8 mouse cellular contexts compared by ENCODE assay signal in genomic region chr19:9981621-9982020, GRCm38 (mm10). TPM values are rescaled to one million over a fixed set of nuclear protein-coding genes. Genes with fewer than 3 reads are reported as not detected.
A peak's percentile ranks its signal among the peaks of the same experiment; 100 is the strongest.
DNase-seq lines count a peak whose midpoint lies in the region; ATAC-seq and TF ChIP-seq lines count a peak whose summit lies in the region.

No protein-coding gene starts in this region.

- no peak for TF ChIP-seq CTCF in E14TG2a.4 (conservative IDR thresholded peaks at IDR 0.05; ENCODE audit: low read length)

- H3K36me3 ChIP-seq in heart, embryonic 12.5 days, result peaks cover 26% of the 10 kb centered on the region
- H3K36me3 ChIP-seq in E14TG2a.4 (ENCODE audit: insufficient read depth, low read length), result peaks cover 32% of the 10 kb centered on the region
- H3K36me3 ChIP-seq in forebrain, embryonic 15.5 days, result peaks cover 20% of the 10 kb centered on the region
- peaks cover 30% of the 10 kb centered on the region for H3K36me3 ChIP-seq in liver, embryonic 16.5 days (ENCODE audit: control insufficient read depth, insufficient read depth)

- no peak for ATAC-seq in heart, embryonic 12.5 days (ENCODE audit: insufficient number of reproducible peaks, low FRiP score)
- no peak for ATAC-seq in forebrain, embryonic 15.5 days (replicated peaks)
- no peak for ATAC-seq in liver, embryonic 16.5 days (ENCODE audit: low read depth)

- H3K27me3 ChIP-seq in heart, embryonic 12.5 days (replicated peaks), result no peaks in the 10 kb centered on the region
- no peaks in the 10 kb centered on the region for H3K27me3 ChIP-seq in E14TG2a.4 (ENCODE audit: insufficient read depth, low read length)
- no peaks in the 10 kb centered on the region for H3K27me3 ChIP-seq in forebrain, embryonic 15.5 days
- H3K27me3 ChIP-seq in liver, embryonic 16.5 days (ENCODE audit: control insufficient read depth, insufficient read depth, low read depth, low read length), result no peaks in the 10 kb centered on the region

- H3K4me3 ChIP-seq in heart, embryonic 12.5 days, result peak overlapping the region; percentile 93
- peak overlapping the region; percentile 99 for H3K4me3 ChIP-seq in E14TG2a.4 (replicated peaks; ENCODE audit: low read length)
- peak overlapping the region; percentile 63 for H3K4me3 ChIP-seq in forebrain, embryonic 15.5 days
- H3K4me3 ChIP-seq in liver, embryonic 16.5 days (ENCODE audit: low read depth, low read length), result peak overlapping the region; percentile 79

- H3K27ac ChIP-seq in heart, embryonic 12.5 days (ENCODE audit: poor library complexity, severe bottlenecking), result peak overlapping the region; percentile 99
- peak overlapping the region; percentile 94 for H3K27ac ChIP-seq in forebrain, embryonic 15.5 days (replicated peaks)
- peak overlapping the region; percentile 93 for H3K27ac ChIP-seq in liver, embryonic 16.5 days (ENCODE audit: low read length)

- H3K4me2 ChIP-seq in heart, embryonic 12.5 days, result peak overlapping the region; percentile 93
- H3K4me2 ChIP-seq in forebrain, embryonic 15.5 days (replicated peaks), result peak overlapping the region; percentile 59
- H3K4me2 ChIP-seq in liver, embryonic 16.5 days (ENCODE audit: low read depth, low read length), result peak overlapping the region; percentile 81

- DNase-seq in heart, adult 11 months, result no peak
- no peak for DNase-seq in ovary, postnatal 36 days (ENCODE audit: low spot score)
- DNase-seq in adrenal gland, adult 18-20 months (ENCODE audit: low spot score in 2 of 2), result no peak
- DNase-seq in right cerebral cortex, adult 2 months (ENCODE audit: low spot score in 2 of 2), result no peak

- no peaks in the 10 kb centered on the region for H3K9me3 ChIP-seq in heart, embryonic 12.5 days (replicated peaks)
- H3K9me3 ChIP-seq in E14TG2a.4 (ENCODE audit: low read length), result no peaks in the 10 kb centered on the region
- H3K9me3 ChIP-seq in forebrain, embryonic 15.5 days, result no peaks in the 10 kb centered on the region
- no peaks in the 10 kb centered on the region for H3K9me3 ChIP-seq in liver, embryonic 16.5 days (replicated peaks; ENCODE audit: control insufficient read depth, low read length)

- H3K9ac ChIP-seq in heart, embryonic 12.5 days, result peak overlapping the region; percentile 71
- H3K9ac ChIP-seq in forebrain, embryonic 15.5 days (replicated peaks), result peak overlapping the region; percentile 51; the same call in 1 of the 2 replicates
- H3K9ac ChIP-seq in liver, embryonic 16.5 days (ENCODE audit: low read depth, low read length), result peak overlapping the region; percentile 76

- 63% methylated on average over 4 of the region's 4 CpGs for WGBS in heart, embryonic 12.5 days
- 68% methylated on average over 4 of the region's 4 CpGs for WGBS in forebrain, embryonic 15.5 days
- 52% methylated on average over 4 of the region's 4 CpGs for WGBS in liver, embryonic 16.5 days (ENCODE audit: insufficient replicate concordance)

- H3K4me1 ChIP-seq in heart, embryonic 12.5 days (replicated peaks), result peaks cover 30% of the 10 kb centered on the region
- H3K4me1 ChIP-seq in E14TG2a.4 (replicated peaks; ENCODE audit: low read depth, low read length), result peaks cover 72% of the 10 kb centered on the region
- peaks cover 31% of the 10 kb centered on the region for H3K4me1 ChIP-seq in forebrain, embryonic 15.5 days
- peaks cover 52% of the 10 kb centered on the region for H3K4me1 ChIP-seq in liver, embryonic 16.5 days (ENCODE audit: control insufficient read depth, low read depth, low read length)

RNA-seq across cellular contexts. Expression of gene Fth1, which starts 1.2 kb away (rescaled TPM):
- polyA plus RNA-seq in heart, embryonic 12.5 days (2016; fragmentation: Nextera tagmentation; extraction: Ambion mirVana), result 2,254 and 2,412 TPM in 2 replicates
- 1,475 and 1,516 TPM in 2 replicates for polyA plus RNA-seq in forebrain, embryonic 15.5 days (2015; fragmentation: Nextera tagmentation; extraction: Ambion mirVana)
- polyA plus RNA-seq in liver, embryonic 16.5 days (2015; fragmentation: Nextera tagmentation; extraction: Ambion mirVana), result 3,514 and 3,691 TPM in 2 replicates
- 1,000 to 10,000 TPM; 3,118 to 4,182 TPM for total RNA-seq in adrenal gland, adult 18-20 months (2021)

RNA-seq across cellular contexts. Expression of gene Best1, which starts 19.8 kb away (rescaled TPM):
- 0.32 and 0.34 TPM in 2 replicates for polyA plus RNA-seq in heart, embryonic 12.5 days (2016; fragmentation: Nextera tagmentation; extraction: Ambion mirVana)
- polyA plus RNA-seq in forebrain, embryonic 15.5 days (2015; fragmentation: Nextera tagmentation; extraction: Ambion mirVana), result 1.2 and 1.3 TPM in 2 replicates
- 0.13 and 0.14 TPM in 2 replicates for polyA plus RNA-seq in liver, embryonic 16.5 days (2015; fragmentation: Nextera tagmentation; extraction: Ambion mirVana)
- total RNA-seq in adrenal gland, adult 18-20 months (2021), result under 1 TPM; 0.22 to 0.30 TPM

RNA-seq across cellular contexts. Expression of gene Rab3il1, which starts 19.8 kb away (rescaled TPM):
- 38.0 and 39.7 TPM in 2 replicates for polyA plus RNA-seq in heart, embryonic 12.5 days (2016; fragmentation: Nextera tagmentation; extraction: Ambion mirVana)
- polyA plus RNA-seq in forebrain, embryonic 15.5 days (2015; fragmentation: Nextera tagmentation; extraction: Ambion mirVana), result 17.3 and 17.9 TPM in 2 replicates
- 236 and 248 TPM in 2 replicates for polyA plus RNA-seq in liver, embryonic 16.5 days (2015; fragmentation: Nextera tagmentation; extraction: Ambion mirVana)
- total RNA-seq in adrenal gland, adult 18-20 months (2021), result 1 to 10 TPM; 3.6 to 5.9 TPM

RNA-seq across cellular contexts. Expression of gene Fads3, which starts 59.7 kb away (rescaled TPM):
- polyA plus RNA-seq in heart, embryonic 12.5 days (2016; fragmentation: Nextera tagmentation; extraction: Ambion mirVana), result 40.7 and 45.2 TPM in 2 replicates
- 14.0 and 15.3 TPM in 2 replicates for polyA plus RNA-seq in forebrain, embryonic 15.5 days (2015; fragmentation: Nextera tagmentation; extraction: Ambion mirVana)
- 7.3 and 8.6 TPM in 2 replicates for polyA plus RNA-seq in liver, embryonic 16.5 days (2015; fragmentation: Nextera tagmentation; extraction: Ambion mirVana)
- 10 to 100 TPM; 10.3 to 54.2 TPM for total RNA-seq in adrenal gland, adult 18-20 months (2021)
